Mouse (Mus musculus): ENCODE data around the gene Tmem150b. TPM values are rescaled to one million over a fixed set of nuclear protein-coding genes. Genes with fewer than 3 reads are reported as not detected.

Gene Tmem150b
- polyA plus RNA-seq, 1 experiment from 2014 or later, result 20.7 TPM

GRCm38 (mm10) chr7:4690951-4691653, 33.9 kb downstream of the Tmem150b start:
- 9% methylated on average over 30 of the region's 35 CpGs for WGBS

GRCm38 (mm10) chr7:4690387-4690786, 34.7 kb downstream of the Tmem150b start, which contains the start of gene Brsk1:
TSS of gene Brsk1 (plus strand) at chr7:4690604.
- H3K9me3 ChIP-seq (ENCODE audit: control insufficient read depth), result no peaks in the 10 kb centered on the region
- WGBS, result 0% methylated on average over 6 of the region's 18 CpGs
- peak within 1 kb of the TSS; percentile 81 for H3K9ac ChIP-seq (ENCODE audit: low read depth, low read length)
- H3K4me3 ChIP-seq (ENCODE audit: low read depth, low read length), result peak within 1 kb of the TSS; percentile 54
- no peaks in the 10 kb centered on the region for H3K27me3 ChIP-seq (replicated peaks; ENCODE audit: control insufficient read depth, insufficient read depth, low read length)
- peak; percentile 33; the same call in 1 of the 2 replicates for ATAC-seq
- TF ChIP-seq CTCF (IDR thresholded peaks at IDR 0.05; ENCODE audit: low read depth), result no peak
- peak within 1 kb of the TSS; percentile 76 for H3K4me2 ChIP-seq (replicated peaks; ENCODE audit: low read depth)
- no peaks in the 10 kb centered on the region for H3K4me1 ChIP-seq (replicated peaks; ENCODE audit: control insufficient read depth, insufficient read depth, low read length)
- H3K27ac ChIP-seq (ENCODE audit: low read depth, low read length), result peak within 1 kb of the TSS; percentile 62
- H3K36me3 ChIP-seq (ENCODE audit: control insufficient read depth, insufficient read depth), result no peaks in the 10 kb centered on the region

More at GRCm38 (mm10) chr7:4690951-4691653, 33.9 kb downstream of the Tmem150b start:
- Histone ChIP-seq H3K4me3 (ENCODE audit: low read depth, low read length) (peak overlapping the region; percentile 54), H3K27ac (ENCODE audit: low read depth, low read length) (peak overlapping the region; percentile 62), H3K9ac (ENCODE audit: low read depth, low read length) (peak overlapping the region; percentile 81), H3K4me1 (replicated peaks; ENCODE audit: control insufficient read depth, insufficient read depth, low read length) (no peaks in the 10 kb centered on the region), H3K9me3 (ENCODE audit: control insufficient read depth) (no peaks in the 10 kb centered on the region), H3K27me3 (replicated peaks; ENCODE audit: control insufficient read depth, insufficient read depth, low read length) (no peaks in the 10 kb centered on the region), H3K36me3 (ENCODE audit: control insufficient read depth, insufficient read depth) (0 out of 2 replicates have a peak, but pooled peaks cover 4% of the 10 kb centered on the region), H3K4me2 (replicated peaks; ENCODE audit: low read depth) (peak overlapping the region; percentile 76)
- ATAC-seq, result peak; percentile 20; the same call in 1 of the 2 replicates
- TF ChIP-seq CTCF (IDR thresholded peaks at IDR 0.05; ENCODE audit: low read depth), result no peak

GRCm38 (mm10) chr7:4684632-4685417, 40.2 kb downstream of the Tmem150b start, which contains the start of gene Hspbp1:
TSS of gene Hspbp1 (minus strand) at chr7:4685068.
- Histone ChIP-seq H3K36me3 (ENCODE audit: control insufficient read depth, insufficient read depth) (peaks cover 10% of the 10 kb centered on the region; the same call in 1 of the 2 replicates), H3K4me1 (replicated peaks; ENCODE audit: control insufficient read depth, insufficient read depth, low read length) (no peaks in the 10 kb centered on the region; the same call in 1 of the 2 replicates), H3K9ac (ENCODE audit: low read depth, low read length) (peak within 1 kb of the TSS; percentile 57), H3K27me3 (replicated peaks; ENCODE audit: control insufficient read depth, insufficient read depth, low read length) (no peaks in the 10 kb centered on the region), H3K27ac (ENCODE audit: low read depth, low read length) (peak within 1 kb of the TSS; percentile 58), H3K4me3 (ENCODE audit: low read depth, low read length) (peak within 1 kb of the TSS; percentile 85), H3K9me3 (ENCODE audit: control insufficient read depth) (no peaks in the 10 kb centered on the region), H3K4me2 (replicated peaks; ENCODE audit: low read depth) (peak within 1 kb of the TSS; percentile 89)
- under 1% methylated on average over 32 of the region's 32 CpGs for WGBS
- peak; percentile 97 for ATAC-seq
- peak; percentile 27; the same call in 1 of the 2 replicates for TF ChIP-seq CTCF (IDR thresholded peaks at IDR 0.05; ENCODE audit: low read depth)

- peaks cover 15% of the 10 kb centered on the region; the same call in 1 of the 2 replicates for H3K36me3 ChIP-seq (ENCODE audit: control insufficient read depth, insufficient read depth)
- peak overlapping the region; percentile 57 for H3K9ac ChIP-seq (ENCODE audit: low read depth, low read length)
- 0 out of 2 replicates have a peak, but pooled peaks have one; percentile 5 for TF ChIP-seq CTCF (IDR thresholded peaks at IDR 0.05; ENCODE audit: low read depth)
- peak overlapping the region; percentile 85 for H3K4me3 ChIP-seq (ENCODE audit: low read depth, low read length)
- 4% methylated on average over 13 of the region's 13 CpGs for WGBS
- no peaks in the 10 kb centered on the region for H3K27me3 ChIP-seq (replicated peaks; ENCODE audit: control insufficient read depth, insufficient read depth, low read length)
- peak overlapping the region; percentile 89 for H3K4me2 ChIP-seq (replicated peaks; ENCODE audit: low read depth)
- no peaks in the 10 kb centered on the region; the same call in 1 of the 2 replicates for H3K4me1 ChIP-seq (replicated peaks; ENCODE audit: control insufficient read depth, insufficient read depth, low read length)
- H3K27ac ChIP-seq (ENCODE audit: low read depth, low read length), result no peak overlapping the region
- ATAC-seq, result 0 out of 2 replicates have a peak, but pooled peaks have one; percentile 0
- H3K9me3 ChIP-seq (ENCODE audit: control insufficient read depth), result no peaks in the 10 kb centered on the region
Observed at GRCm38 (mm10) chr7:4684203-4684602, 40.8 kb downstream of the Tmem150b start.

- no peaks in the 10 kb centered on the region; the same call in 1 of the 2 replicates for H3K4me1 ChIP-seq (replicated peaks; ENCODE audit: control insufficient read depth, insufficient read depth, low read length)
- peaks cover 15% of the 10 kb centered on the region; the same call in 1 of the 2 replicates for H3K36me3 ChIP-seq (ENCODE audit: control insufficient read depth, insufficient read depth)
- H3K27ac ChIP-seq (ENCODE audit: low read depth, low read length), result no peak overlapping the region
- no peak overlapping the region for H3K4me3 ChIP-seq (ENCODE audit: low read depth, low read length)
- 84% methylated on average over 5 of the region's 5 CpGs for WGBS
- no peak overlapping the region for H3K4me2 ChIP-seq (replicated peaks; ENCODE audit: low read depth)
- H3K9ac ChIP-seq (ENCODE audit: low read depth, low read length), result no peak overlapping the region
- no peaks in the 10 kb centered on the region for H3K27me3 ChIP-seq (replicated peaks; ENCODE audit: control insufficient read depth, insufficient read depth, low read length)
- no peaks in the 10 kb centered on the region for H3K9me3 ChIP-seq (ENCODE audit: control insufficient read depth)
- ATAC-seq, result no peak
- TF ChIP-seq CTCF (IDR thresholded peaks at IDR 0.05; ENCODE audit: low read depth), result no peak
Observed at GRCm38 (mm10) chr7:4683307-4683706, 41.7 kb downstream of the Tmem150b start.

GRCm38 (mm10) chr7:4675200-4675599, 49.8 kb downstream of the Tmem150b start:
- Histone ChIP-seq H3K36me3 (ENCODE audit: control insufficient read depth, insufficient read depth) (peaks cover 29% of the 10 kb centered on the region; the same call in 1 of the 2 replicates), H3K27ac (ENCODE audit: low read depth, low read length) (no peak overlapping the region), H3K9ac (ENCODE audit: low read depth, low read length) (no peak overlapping the region), H3K27me3 (replicated peaks; ENCODE audit: control insufficient read depth, insufficient read depth, low read length) (no peaks in the 10 kb centered on the region), H3K4me3 (ENCODE audit: low read depth, low read length) (no peak overlapping the region), H3K4me1 (replicated peaks; ENCODE audit: control insufficient read depth, insufficient read depth, low read length) (no peaks in the 10 kb centered on the region; the same call in 1 of the 2 replicates), H3K9me3 (ENCODE audit: control insufficient read depth) (no peaks in the 10 kb centered on the region), H3K4me2 (replicated peaks; ENCODE audit: low read depth) (no peak overlapping the region)
- TF ChIP-seq CTCF (IDR thresholded peaks at IDR 0.05; ENCODE audit: low read depth), result no peak
- WGBS, result 65% methylated on average over 7 of the region's 7 CpGs
- no peak for ATAC-seq

All from intestine, postnatal 0 days (tissue).